Mouse (Mus musculus) MEL (cell line): Measurements from ENCODE around the gene Trappc12.

Source experiments
- CTCF ChIP-seq, 3 experiments: IDR thresholded peaks in 2 of 3; conservative IDR thresholded peaks in 1 of 3; 2 replicates each; pipeline ENCODE4 v1.5.1; 2011 to 2012; ENCODE audit warnings: low read length in 3 of 3, low read depth in 2 of 3, mild to moderate bottlenecking in 2 of 3, improper control_type of control experiment in 1 of 3, inconsistent platforms in 1 of 3, mixed read lengths in 1 of 3, moderate library complexity in 1 of 3; ENCODE audit not compliant: control insufficient read depth in 1 of 3, insufficient read depth in 1 of 3, poor library complexity in 1 of 3, severe bottlenecking in 1 of 3
- MAFK ChIP-seq: IDR thresholded peaks from 2 replicates; pipeline ENCODE4 v1.6.1; 2011; ENCODE audit warnings: low read depth, mild to moderate bottlenecking, low read length, improper control_type of control experiment, borderline replicate concordance
- MAX ChIP-seq: IDR thresholded peaks from 2 replicates; pipeline ENCODE4 v1.6.1; 2011; ENCODE audit warnings: low read length, improper control_type of control experiment
- NRF1 ChIP-seq: IDR thresholded peaks from 2 replicates; pipeline ENCODE4 v1.6.1; 2014; ENCODE audit warnings: low read depth, mild to moderate bottlenecking, inconsistent platforms, low read length, improper control_type of control experiment, moderate library complexity; ENCODE audit not compliant: poor library complexity, insufficient read depth, severe bottlenecking
- POLR2A ChIP-seq, 2 experiments: IDR thresholded peaks; 2 replicates each; pipeline ENCODE4 v1.6.1; 2011 to 2012; ENCODE audit warnings: low read length in 2 of 2, mild to moderate bottlenecking in 2 of 2, control low read depth in 1 of 2, improper control_type of control experiment in 1 of 2, low read depth in 1 of 2, moderate library complexity in 1 of 2; ENCODE audit not compliant: control insufficient read depth in 1 of 2, insufficient read depth in 1 of 2, poor library complexity in 1 of 2
- ZC3H11A ChIP-seq: IDR thresholded peaks from 2 replicates; pipeline ENCODE4 v1.6.1; 2012; ENCODE audit warnings: low read depth, mild to moderate bottlenecking, inconsistent platforms, low read length, improper control_type of control experiment

DNA sequence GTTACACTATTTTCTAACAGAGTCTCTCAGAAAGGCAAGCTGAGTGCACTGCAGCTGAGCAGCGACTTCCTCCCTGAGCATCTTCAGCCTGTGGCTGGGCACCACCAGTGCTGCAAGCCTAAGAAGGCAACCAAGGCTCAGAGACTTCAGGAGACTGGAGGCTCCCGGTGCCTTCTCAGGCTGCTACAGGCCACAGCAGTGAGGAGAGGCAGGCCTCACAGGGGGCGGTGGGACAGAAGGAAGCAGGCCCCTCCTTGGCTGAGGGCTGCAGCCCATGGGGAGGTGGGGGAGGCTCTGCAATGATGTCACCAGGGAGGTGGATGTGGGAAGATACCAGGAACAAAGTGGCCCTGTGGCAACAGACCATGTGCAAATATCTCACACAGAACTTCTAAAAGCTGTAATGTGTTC lies 50.2 kb downstream of the Trappc12 start:
- TF ChIP-seq NRF1 = no peak
- no peak for TF ChIP-seq POLR2A (IDR thresholded peaks at IDR 0.05; ENCODE audit: control insufficient read depth in 1 of 2, insufficient read depth in 1 of 2, low read depth in 1 of 2, low read length in 2 of 2, poor library complexity in 1 of 2)
- no peak for TF ChIP-seq MAFK
- no peak for TF ChIP-seq ZC3H11A
- no peak for TF ChIP-seq CTCF (IDR thresholded peaks at IDR 0.05 in 2 of 3, conservative IDR thresholded peaks at IDR 0.05 in 1 of 3; ENCODE audit: control insufficient read depth in 1 of 3, insufficient read depth in 1 of 3, low read depth in 2 of 3, low read length in 3 of 3, poor library complexity in 1 of 3, severe bottlenecking in 1 of 3)
- TF ChIP-seq MAX = no peak
